Mouse (Mus musculus): ENCODE measurements around the gene Fbxl16. TPM values are rescaled to one million over a fixed set of nuclear protein-coding genes. Genes with fewer than 3 reads are reported as not detected.

The Fbxl16 gene
- total and polyA plus RNA-seq, 2 experiments from 2014 or later = 45.8 to 143 TPM

DNA sequence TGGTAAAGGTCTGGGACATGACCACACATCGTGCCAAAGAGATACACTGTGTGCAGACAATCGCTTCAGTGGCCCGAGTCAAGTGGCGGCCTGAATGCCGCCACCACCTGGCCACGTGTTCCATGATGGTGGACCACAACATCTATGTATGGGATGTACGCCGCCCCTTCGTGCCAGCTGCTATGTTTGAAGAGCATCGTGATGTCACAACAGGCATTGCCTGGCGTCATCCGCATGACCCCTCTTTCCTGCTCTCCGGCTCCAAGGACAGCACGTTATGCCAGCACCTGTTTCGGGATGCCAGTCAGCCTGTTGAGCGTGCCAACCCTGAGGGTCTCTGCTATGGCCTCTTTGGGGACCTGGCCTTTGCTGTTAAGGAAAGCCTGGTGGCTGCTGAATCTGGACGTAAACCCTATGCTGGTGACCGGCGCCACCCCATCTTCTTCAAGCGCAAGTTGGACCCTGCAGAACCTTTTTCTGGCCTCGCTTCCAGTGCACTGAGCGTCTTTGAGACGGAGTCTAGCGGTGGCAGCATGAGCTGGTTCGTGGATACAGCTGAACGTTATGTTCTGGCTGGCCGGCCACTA lies 17.2 kb downstream of the Fbxl16 start:
- ATAC-seq (no peak), DNase-seq (ENCODE audit: low spot score) (no peak)
- Histone ChIP-seq H3K27ac (no peak overlapping the region), H3K9ac (replicated peaks; ENCODE audit: low read length) (no peak overlapping the region), H3K36me3 (ENCODE audit: insufficient read depth, low read length) (peaks cover 22% of the 10 kb centered on the region; the same call in 1 of the 2 replicates), H3K4me1 (ENCODE audit: insufficient read depth, low read length) (peaks cover 29% of the 10 kb centered on the region), H3K4me2 (ENCODE audit: low read depth, low read length) (no peak overlapping the region), H3K27me3 (ENCODE audit: insufficient read depth, low read length) (no peaks in the 10 kb centered on the region), H3K4me3 (ENCODE audit: low read length) (no peak overlapping the region), H3K9me3 (ENCODE audit: low read length) (no peaks in the 10 kb centered on the region)
- no peak for TF ChIP-seq CTCF (IDR thresholded peaks at IDR 0.05; ENCODE audit: low read depth)
- WGBS = 95% methylated on average over 27 of the region's 27 CpGs

- H3K4me1 ChIP-seq (ENCODE audit: insufficient read depth, low read length) = peaks cover 34% of the 10 kb centered on the region
- H3K27me3 ChIP-seq (ENCODE audit: insufficient read depth, low read length) = no peaks in the 10 kb centered on the region
- H3K9me3 ChIP-seq (ENCODE audit: low read length) = no peaks in the 10 kb centered on the region
- H3K4me3 ChIP-seq (ENCODE audit: low read length) = no peak overlapping the region
- H3K4me2 ChIP-seq (ENCODE audit: low read depth, low read length) = no peak overlapping the region
- no peak for TF ChIP-seq CTCF (IDR thresholded peaks at IDR 0.05; ENCODE audit: low read depth)
- H3K36me3 ChIP-seq (ENCODE audit: insufficient read depth, low read length) = peaks cover 25% of the 10 kb centered on the region; the same call in 1 of the 2 replicates
- no peak overlapping the region for H3K27ac ChIP-seq
- DNase-seq (ENCODE audit: low spot score) (no peak), ATAC-seq (no peak)
- no peak overlapping the region for H3K9ac ChIP-seq (replicated peaks; ENCODE audit: low read length)
- WGBS = 91% methylated on average over 13 of the region's 13 CpGs
Measured at GRCm38 (mm10) chr17:25827011-25827410, 18.1 kb downstream of the Fbxl16 start.

DNA sequence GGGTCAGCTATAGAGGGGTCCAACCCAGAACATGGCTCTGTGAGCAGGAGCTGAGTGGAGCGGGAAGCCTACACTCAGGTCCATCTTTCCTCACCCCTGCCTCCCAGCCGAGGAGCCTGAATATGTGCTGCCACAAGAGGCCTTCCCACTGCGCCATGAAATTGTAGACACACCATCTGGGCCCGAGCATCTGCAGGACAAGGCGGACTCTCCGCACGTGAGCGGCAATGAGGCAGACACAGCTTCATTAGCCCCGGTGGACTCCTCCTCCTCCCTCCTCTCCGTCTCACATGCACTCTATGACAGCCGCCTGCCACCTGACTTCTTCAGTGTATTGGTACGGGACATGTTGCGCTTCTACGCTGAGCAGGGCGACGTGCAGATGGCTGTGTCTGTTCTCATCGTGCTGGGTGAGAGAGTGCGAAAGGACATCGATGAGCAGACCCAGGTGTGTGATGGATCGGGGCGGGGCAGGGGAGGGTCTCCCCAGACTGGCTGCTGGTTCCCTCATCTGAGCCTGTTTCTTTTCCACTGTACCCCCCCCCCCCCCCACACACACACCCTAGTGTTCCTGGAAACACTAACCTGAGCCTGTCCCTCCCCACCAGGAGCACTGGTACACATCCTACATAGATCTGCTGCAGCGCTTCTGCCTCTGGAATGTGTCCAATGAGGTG lies 18.8 kb downstream of the Fbxl16 start:
- Histone ChIP-seq H3K4me1 (ENCODE audit: insufficient read depth, low read length) (peaks cover 35% of the 10 kb centered on the region), H3K4me2 (ENCODE audit: low read depth, low read length) (no peak overlapping the region), H3K36me3 (ENCODE audit: insufficient read depth, low read length) (peaks cover 25% of the 10 kb centered on the region; the same call in 1 of the 2 replicates), H3K27me3 (ENCODE audit: insufficient read depth, low read length) (no peaks in the 10 kb centered on the region), H3K27ac (peak overlapping the region; percentile 96; the same call in 1 of the 2 replicates), H3K9me3 (ENCODE audit: low read length) (no peaks in the 10 kb centered on the region), H3K9ac (replicated peaks; ENCODE audit: low read length) (peak overlapping the region; percentile 80; the same call in 1 of the 2 replicates), H3K4me3 (ENCODE audit: low read length) (no peak overlapping the region)
- no peak for ATAC-seq
- 86% methylated on average over 22 of the region's 22 CpGs for WGBS
- no peak for DNase-seq (ENCODE audit: low spot score)
- TF ChIP-seq CTCF (IDR thresholded peaks at IDR 0.05; ENCODE audit: low read depth) = no peak

- ATAC-seq = no peak
- Histone ChIP-seq H3K36me3 (ENCODE audit: insufficient read depth, low read length) (peaks cover 25% of the 10 kb centered on the region; the same call in 1 of the 2 replicates), H3K4me1 (ENCODE audit: insufficient read depth, low read length) (peaks cover 35% of the 10 kb centered on the region)
Measured at GRCm38 (mm10) chr17:25828223-25828594, 19.3 kb downstream of the Fbxl16 start.

DNA sequence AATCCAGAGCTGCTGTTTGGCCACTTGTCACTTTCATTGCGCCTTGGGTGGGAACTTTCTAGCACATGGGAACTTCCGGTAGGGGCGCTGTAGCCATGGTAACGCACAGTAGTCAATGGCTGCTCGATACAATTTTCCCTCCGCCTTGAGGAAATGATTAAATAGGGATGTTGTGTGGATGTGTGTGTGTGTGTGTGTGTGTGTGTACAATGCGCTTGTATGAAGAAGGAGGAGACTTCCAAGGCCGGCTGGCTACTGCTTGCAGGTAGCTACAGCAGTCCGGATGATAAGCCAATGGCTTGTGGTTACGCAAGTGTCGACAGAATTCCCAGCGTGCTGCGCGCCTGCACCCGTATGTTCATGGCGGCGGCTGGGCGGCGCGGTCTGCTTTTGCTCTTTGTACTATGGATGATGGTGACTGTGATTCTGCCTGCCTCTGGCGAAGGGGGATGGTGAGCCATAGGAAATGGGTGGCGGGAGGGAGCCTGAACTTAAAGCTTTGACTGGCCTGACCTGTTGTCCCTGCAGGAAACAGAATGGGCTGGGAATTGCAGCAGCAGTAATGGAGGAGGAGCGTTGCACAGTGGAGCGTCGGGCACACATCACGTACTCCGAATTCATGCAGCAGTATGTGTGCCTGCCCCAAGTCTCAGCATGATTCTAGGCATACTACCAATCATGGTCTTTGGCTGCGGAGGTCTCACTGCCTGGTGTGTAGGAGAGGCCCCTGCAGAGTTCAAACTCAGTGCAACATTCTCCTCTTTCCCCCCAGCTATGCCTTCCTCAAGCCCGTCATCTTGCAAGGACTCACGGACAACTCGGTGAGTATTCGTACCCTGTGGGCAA lies 20.1 kb downstream of the Fbxl16 start, which contains the start of gene Jmjd8:
Gene Jmjd8 (plus strand): TSS at position 156 of the 846 bp plus-strand sequence.
- H3K9ac ChIP-seq (replicated peaks; ENCODE audit: low read length) = peak within 1 kb of the TSS; percentile 80
- peak; percentile 67 for ATAC-seq
- H3K4me2 ChIP-seq (ENCODE audit: low read depth, low read length) = peak within 1 kb of the TSS; percentile 80
- under 1% methylated on average over 32 of the region's 32 CpGs for WGBS
- H3K27me3 ChIP-seq (ENCODE audit: insufficient read depth, low read length) = no peaks in the 10 kb centered on the region
- H3K27ac ChIP-seq = peak within 1 kb of the TSS; percentile 96
- H3K4me1 ChIP-seq (ENCODE audit: insufficient read depth, low read length) = peaks cover 34% of the 10 kb centered on the region
- TF ChIP-seq CTCF (IDR thresholded peaks at IDR 0.05; ENCODE audit: low read depth) = peak; percentile 72
- DNase-seq (ENCODE audit: low spot score) = peak; percentile 94
- H3K9me3 ChIP-seq (ENCODE audit: low read length) = no peaks in the 10 kb centered on the region
- H3K4me3 ChIP-seq (ENCODE audit: low read length) = peak within 1 kb of the TSS; percentile 46
- peaks cover 25% of the 10 kb centered on the region; the same call in 1 of the 2 replicates for H3K36me3 ChIP-seq (ENCODE audit: insufficient read depth, low read length)

More at GRCm38 (mm10) chr17:25828223-25828594, 19.3 kb downstream of the Fbxl16 start:
- no peak for DNase-seq (ENCODE audit: low spot score)
- Histone ChIP-seq H3K27me3 (ENCODE audit: insufficient read depth, low read length) (no peaks in the 10 kb centered on the region), H3K4me3 (ENCODE audit: low read length) (peak overlapping the region; percentile 46), H3K4me2 (ENCODE audit: low read depth, low read length) (peak overlapping the region; percentile 80), H3K27ac (peak overlapping the region; percentile 96), H3K9ac (replicated peaks; ENCODE audit: low read length) (peak overlapping the region; percentile 80), H3K9me3 (ENCODE audit: low read length) (no peaks in the 10 kb centered on the region)
- TF ChIP-seq CTCF (IDR thresholded peaks at IDR 0.05; ENCODE audit: low read depth) = no peak
- 75% methylated on average over 8 of the region's 8 CpGs for WGBS

GRCm38 (mm10) chr17:25829558-25830017 lies 20.7 kb downstream of the Fbxl16 start:
- Histone ChIP-seq H3K9ac (replicated peaks; ENCODE audit: low read length) (peak overlapping the region; percentile 80), H3K27me3 (ENCODE audit: insufficient read depth, low read length) (no peaks in the 10 kb centered on the region), H3K27ac (peak overlapping the region; percentile 96), H3K36me3 (ENCODE audit: insufficient read depth, low read length) (peaks cover 25% of the 10 kb centered on the region; the same call in 1 of the 2 replicates), H3K4me3 (ENCODE audit: low read length) (peak overlapping the region; percentile 46), H3K4me2 (ENCODE audit: low read depth, low read length) (peak overlapping the region; percentile 80), H3K9me3 (ENCODE audit: low read length) (no peaks in the 10 kb centered on the region), H3K4me1 (ENCODE audit: insufficient read depth, low read length) (peaks cover 34% of the 10 kb centered on the region)
- WGBS = 34% methylated on average over 8 of the region's 8 CpGs
- no peak for TF ChIP-seq CTCF (IDR thresholded peaks at IDR 0.05; ENCODE audit: low read depth)
- ATAC-seq (no peak), DNase-seq (ENCODE audit: low spot score) (no peak)

All from hindbrain, postnatal 0 days (tissue).